Mouse (Mus musculus): ENCODE measurements around the gene Fam131b.

Fam131b gene

GRCm38 (mm10) chr6:42265391-42266330 is 58.8 kb downstream of the Fam131b start:
- in situ Hi-C loops (cut with MboI, MseI), result loop anchor here (5.0 to 25.0 kb wide), 3 partner anchors 59 to 1153 kb away; partner anchors contain the start of gene Fam131b (in 1 of the 2)

Data from T-helper 17 cell (primary cell).